Comparison of ENCODE assay signal across 10 mouse cellular contexts in the genomic region with DNA sequence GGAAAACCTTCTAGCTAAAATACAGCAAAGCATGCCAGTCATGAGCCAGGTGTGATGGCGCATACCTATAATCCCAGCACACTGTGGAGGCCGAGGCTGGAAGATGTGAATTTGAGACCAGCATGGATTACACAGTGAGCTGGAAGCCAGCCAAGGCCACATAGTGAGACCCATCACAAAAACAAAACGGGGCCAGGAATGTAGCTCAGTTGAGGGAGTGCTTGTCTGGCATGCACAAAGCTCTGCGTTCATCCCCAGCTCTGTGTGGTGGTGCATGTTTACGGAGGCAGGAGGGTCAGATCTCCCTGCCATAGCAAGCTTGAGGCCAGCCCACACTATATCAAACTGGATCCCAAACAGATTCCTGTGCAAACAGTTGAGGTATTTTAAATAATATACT.
DNase-seq lines count a peak whose midpoint lies in the region; ATAC-seq lines count a peak whose summit lies in the region.
"Had no signal": no experiment of that assay in that cellular context is flagged by ENCODE, and none has a peak within 500 bp of the region (broad histone marks: within the 10 kb centered on the region; RNA-seq: fewer than 3 reads in every experiment).

No protein-coding gene starts in this region.

- no peak overlapping the region for H3K4me3 ChIP-seq in embryonic facial prominence, embryonic 14.5 days (ENCODE audit: low read depth, low read length)
- H3K4me3 ChIP-seq in embryonic facial prominence, embryonic 10.5 days, result no peak overlapping the region

- H3K36me3 ChIP-seq in embryonic facial prominence, embryonic 14.5 days (ENCODE audit: control insufficient read depth, insufficient read depth, low read length), result no peaks in the 10 kb centered on the region
- H3K36me3 ChIP-seq in embryonic facial prominence, embryonic 10.5 days (replicated peaks), result no peaks in the 10 kb centered on the region

- no peaks in the 10 kb centered on the region for H3K27me3 ChIP-seq in embryonic facial prominence, embryonic 14.5 days (replicated peaks; ENCODE audit: control insufficient read depth, insufficient read depth, low read length)
- H3K27me3 ChIP-seq in embryonic facial prominence, embryonic 10.5 days (replicated peaks; ENCODE audit: low read depth, poor library complexity, severe bottlenecking), result no peaks in the 10 kb centered on the region

- no peak overlapping the region for H3K27ac ChIP-seq in embryonic facial prominence, embryonic 14.5 days (replicated peaks; ENCODE audit: low read depth, low read length)
- no peak overlapping the region for H3K27ac ChIP-seq in embryonic facial prominence, embryonic 10.5 days (replicated peaks)

- peaks cover 6% of the 10 kb centered on the region; the same call in 1 of the 2 replicates for H3K4me1 ChIP-seq in embryonic facial prominence, embryonic 14.5 days (ENCODE audit: control insufficient read depth, insufficient read depth, low read length)
- peaks cover 5% of the 10 kb centered on the region; the same call in 1 of the 2 replicates for H3K4me1 ChIP-seq in embryonic facial prominence, embryonic 10.5 days

- 35% methylated on average over 5 of the region's 5 CpGs for WGBS in embryonic facial prominence, embryonic 14.5 days
- 69% methylated on average over 5 of the region's 5 CpGs for WGBS in embryonic facial prominence, embryonic 10.5 days

- peak; percentile 79 for ATAC-seq in embryonic facial prominence, embryonic 14.5 days (ENCODE audit: low read depth)
- ATAC-seq: intestine, embryonic 16.5 days had no signal

- H3K9ac ChIP-seq in embryonic facial prominence, embryonic 14.5 days (ENCODE audit: low read depth, low read length), result no peak overlapping the region

- DNase-seq in embryonic facial prominence, embryonic 14.5 days (ENCODE audit: low spot score), result peak; percentile 76
- no peak for DNase-seq in embryonic facial prominence, embryonic 10.5 days (ENCODE audit: low spot score)
- peak; percentile 50 for DNase-seq in lung, postnatal 10 days
- no peak for DNase-seq in lung, adult 18-20 months
- peak; percentile 6 for DNase-seq in ZHBTc4 (ENCODE audit: low read depth, low spot score)
- peak; percentile 88 to 91 for DNase-seq in cerebellum, postnatal 10 days
- no peak for DNase-seq in frontal cortex, postnatal 14 days (ENCODE audit: low spot score in 2 of 2)
- DNase-seq in c-Kit-positive CD71-positive TER-119-positive erythroid progenitor cells, embryonic 14.5 days (ENCODE audit: low spot score), result no peak

- H3K9me3 ChIP-seq in embryonic facial prominence, embryonic 14.5 days (ENCODE audit: control insufficient read depth, low read length), result no peaks in the 10 kb centered on the region
- no peaks in the 10 kb centered on the region for H3K9me3 ChIP-seq in embryonic facial prominence, embryonic 10.5 days

- H3K4me2 ChIP-seq in embryonic facial prominence, embryonic 14.5 days (ENCODE audit: low read depth, low read length), result no peak overlapping the region
- H3K4me2 ChIP-seq: liver, embryonic 11.5 days had no signal

Comparison
In these comparisons a context has a peak if more than half of its experiments do, and no peak if none do; other contexts are left out.
1. DNase-seq: peak in embryonic facial prominence, embryonic 14.5 days (single experiment), lung, postnatal 10 days (single experiment), ZHBTc4 (single experiment) and cerebellum, postnatal 10 days (2 of 2); none in embryonic facial prominence, embryonic 10.5 days (single experiment), lung, adult 18-20 months (0 of 2), frontal cortex, postnatal 14 days (0 of 2) and c-Kit-positive CD71-positive TER-119-positive erythroid progenitor cells, embryonic 14.5 days (single experiment).